Mouse (Mus musculus): ENCODE measurements around the gene Atp2c2.

Atp2c2 gene

GRCm38 (mm10) chr8:119707146-119707545 lies 7.3 kb downstream of the Atp2c2 start:
- DNase-seq (ENCODE audit: low spot score) = no peak

DNA sequence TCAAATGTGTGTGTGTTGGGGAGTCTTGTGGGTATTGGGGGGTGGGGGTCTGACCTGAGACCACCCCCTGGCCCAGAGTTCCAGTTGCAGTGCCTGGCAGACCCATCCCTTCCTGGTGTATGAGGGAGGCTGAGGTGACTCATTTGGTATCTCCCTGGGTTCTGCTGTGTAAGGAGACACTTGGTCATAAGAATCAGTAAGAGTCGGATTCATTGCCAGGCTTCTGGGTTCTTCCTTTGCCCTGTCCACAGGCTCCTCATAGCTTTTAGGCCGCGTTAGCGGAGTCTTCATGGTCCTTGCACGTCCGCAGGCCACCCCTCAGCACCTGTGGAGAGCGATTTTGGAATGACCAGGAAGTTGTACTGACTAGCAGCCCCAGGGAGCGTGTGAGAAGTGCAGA lies 8.7 kb downstream of the Atp2c2 start:
- no peak for DNase-seq (ENCODE audit: low spot score)

DNA sequence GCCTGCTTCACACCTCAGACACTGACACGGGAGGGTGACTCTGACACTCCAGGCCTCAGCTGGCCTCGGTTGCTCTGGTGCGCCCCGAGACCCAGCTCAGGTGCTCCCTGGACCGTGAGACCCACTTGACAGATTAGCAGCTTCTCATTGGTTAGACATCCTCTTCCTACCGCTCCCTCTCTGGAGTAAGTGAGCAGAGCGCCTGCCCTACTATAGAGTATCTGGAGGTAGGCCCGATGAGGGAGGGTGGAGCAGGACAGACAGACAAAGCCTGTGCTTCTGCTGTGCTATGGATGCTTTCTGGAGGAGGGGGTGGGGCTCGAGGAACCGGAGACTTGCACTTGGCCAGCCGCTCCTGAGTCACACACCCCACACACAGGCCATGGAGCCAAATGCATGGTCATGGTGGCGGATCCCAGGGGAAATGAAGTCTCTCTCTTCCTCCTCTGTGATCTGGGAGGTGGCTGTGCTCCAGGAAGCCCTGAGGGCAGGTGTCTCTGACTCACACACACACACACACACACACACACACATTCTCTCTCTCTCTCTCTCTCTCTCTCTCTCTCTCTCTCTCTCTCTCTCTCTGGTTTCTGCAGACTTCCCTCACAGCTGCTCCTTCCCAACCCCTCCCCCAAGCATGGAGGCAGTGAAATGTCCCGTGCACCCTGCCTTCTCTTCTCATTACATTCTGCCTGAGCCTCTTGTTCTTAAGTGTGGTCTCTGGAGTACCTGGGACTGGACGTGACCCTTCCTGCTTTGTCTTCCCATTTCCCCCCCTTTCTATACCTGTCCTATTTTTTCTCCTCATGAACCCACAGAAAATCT lies 9.3 kb downstream of the Atp2c2 start:
- DNase-seq (ENCODE audit: low spot score) = peak; percentile 59

DNA sequence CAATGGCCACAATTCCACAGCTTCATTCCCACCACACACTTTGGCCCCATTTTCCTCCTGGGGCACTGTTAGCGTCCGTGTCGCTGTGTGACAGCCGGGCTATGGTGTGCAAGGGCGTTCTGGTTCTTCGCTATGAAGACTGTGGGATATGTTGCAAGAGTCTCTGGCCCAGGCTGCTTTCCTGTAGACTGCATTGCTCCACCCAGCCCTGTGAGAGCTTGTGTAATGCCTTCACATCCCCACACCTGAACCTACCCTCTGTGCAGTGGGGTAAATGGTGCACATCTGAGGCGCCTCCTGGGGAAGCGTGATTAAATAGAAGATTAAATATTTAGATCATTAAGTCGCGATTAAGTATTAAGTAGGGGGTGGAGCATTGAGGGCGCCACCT lies 9.9 kb downstream of the Atp2c2 start:
- DNase-seq (ENCODE audit: low spot score) = no peak

- peak; percentile 61 for DNase-seq (ENCODE audit: low spot score)
Measured at GRCm38 (mm10) chr8:119712226-119712625, 12.4 kb downstream of the Atp2c2 start.

DNA sequence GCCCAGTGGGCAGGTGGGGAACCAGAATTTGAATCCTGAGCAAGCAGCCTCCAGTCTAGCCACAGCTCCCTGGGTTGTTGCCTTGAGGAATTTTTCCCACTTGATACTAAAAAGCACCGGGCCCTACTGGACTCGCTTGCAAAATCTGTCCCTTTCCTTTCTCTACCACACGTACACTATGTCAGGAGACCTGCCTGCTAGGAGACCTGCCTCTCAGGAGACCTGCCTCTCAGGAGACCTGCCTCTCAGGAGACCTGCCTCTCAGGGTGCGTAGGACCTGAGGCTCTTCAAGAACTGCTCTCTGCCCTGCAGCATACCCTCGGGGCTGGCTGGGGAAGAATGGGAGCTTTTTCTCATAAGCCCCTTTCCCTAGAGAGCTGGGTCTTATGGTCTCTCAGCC lies 13.6 kb downstream of the Atp2c2 start:
- DNase-seq (ENCODE audit: low spot score) = no peak

- DNase-seq (ENCODE audit: low spot score) = peak; percentile 62
Measured at GRCm38 (mm10) chr8:119715221-119715620, 15.4 kb downstream of the Atp2c2 start.

- no peak for DNase-seq (ENCODE audit: low spot score)
Measured at GRCm38 (mm10) chr8:119716730-119717299, 17.0 kb downstream of the Atp2c2 start.

DNA sequence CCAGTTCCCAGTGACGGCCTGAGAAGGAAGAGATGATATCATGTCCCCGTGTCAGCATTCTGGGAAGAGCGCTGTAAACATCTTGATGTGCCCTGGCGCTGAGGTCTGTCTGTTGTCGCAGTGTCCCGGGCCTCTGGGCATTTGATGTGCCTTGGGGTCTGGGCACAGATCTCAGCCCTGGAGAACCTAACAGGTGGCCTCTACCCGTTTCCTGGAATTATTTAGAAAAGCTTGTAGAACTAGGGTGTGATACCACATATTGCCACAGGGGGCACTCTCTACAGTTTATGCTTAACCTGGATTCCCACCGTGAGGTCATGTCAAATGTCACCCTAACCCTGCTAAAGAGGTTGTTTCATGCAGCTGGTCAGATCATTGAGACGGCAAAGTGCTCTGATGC lies 18.0 kb downstream of the Atp2c2 start:
- DNase-seq (ENCODE audit: low spot score) = no peak

GRCm38 (mm10) chr8:119719011-119719501 lies 19.2 kb downstream of the Atp2c2 start:
- no peak for DNase-seq (ENCODE audit: low spot score)

- DNase-seq (ENCODE audit: low spot score) = no peak
Measured at GRCm38 (mm10) chr8:119722348-119722747, 22.5 kb downstream of the Atp2c2 start.

DNA sequence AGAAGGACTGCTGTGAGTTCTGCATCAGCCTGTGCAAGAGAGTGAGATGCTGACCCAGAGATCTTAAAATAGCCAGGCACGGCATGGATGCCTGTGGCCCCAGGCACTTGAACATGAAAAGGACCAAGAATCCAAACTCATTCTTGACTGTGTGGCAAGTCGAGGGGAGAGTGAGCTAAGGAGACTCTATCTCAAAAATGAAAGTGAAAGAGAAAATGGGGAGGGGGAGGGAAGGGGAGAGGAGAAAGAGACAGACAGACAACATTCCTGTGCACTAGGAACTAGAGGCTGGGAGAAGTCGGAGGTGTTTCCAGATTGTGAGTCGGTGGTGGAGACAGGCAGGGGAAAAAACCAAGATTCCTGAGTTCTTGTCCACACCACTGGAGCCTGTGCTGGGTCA lies 23.9 kb downstream of the Atp2c2 start:
- no peak for DNase-seq (ENCODE audit: low spot score)

- no peak for DNase-seq (ENCODE audit: low spot score)
Measured at GRCm38 (mm10) chr8:119724596-119724995, 24.8 kb downstream of the Atp2c2 start.

GRCm38 (mm10) chr8:119727093-119727492 lies 27.3 kb downstream of the Atp2c2 start:
- DNase-seq (ENCODE audit: low spot score) = no peak

DNA sequence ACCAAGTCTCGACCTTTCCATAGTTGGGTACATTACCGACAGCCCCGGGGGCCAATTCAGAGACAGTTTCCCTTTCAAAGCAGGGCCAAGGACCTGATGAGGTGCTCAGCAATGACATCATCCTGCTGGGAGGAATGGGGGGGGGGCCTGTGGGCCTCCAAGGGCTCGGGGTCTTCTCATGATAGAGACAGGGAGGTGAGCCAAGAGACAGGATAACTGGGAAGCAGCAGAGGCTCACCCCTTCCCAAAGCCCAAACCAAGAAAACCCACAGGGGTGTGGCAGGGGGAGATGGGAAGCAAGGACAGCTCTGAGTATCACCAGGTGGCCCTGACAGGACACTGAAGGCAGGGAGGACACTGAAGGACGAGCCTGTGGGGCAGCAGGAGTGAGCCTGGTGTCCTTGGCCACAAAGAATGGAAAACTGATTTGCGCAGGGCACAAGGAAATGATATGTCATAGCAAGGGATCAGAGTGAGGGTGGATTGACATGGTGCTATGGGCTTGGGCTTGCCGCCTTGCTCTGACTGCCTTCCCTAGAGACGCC lies 28.6 kb downstream of the Atp2c2 start:
- no peak for DNase-seq (ENCODE audit: low spot score)

- DNase-seq (ENCODE audit: low spot score) = no peak
Measured at GRCm38 (mm10) chr8:119732072-119732471, 32.3 kb downstream of the Atp2c2 start.

GRCm38 (mm10) chr8:119736348-119736917 lies 36.6 kb downstream of the Atp2c2 start:
- no peak for DNase-seq (ENCODE audit: low spot score)

GRCm38 (mm10) chr8:119737093-119737900 lies 37.5 kb downstream of the Atp2c2 start:
- DNase-seq (ENCODE audit: low spot score) = no peak

DNA sequence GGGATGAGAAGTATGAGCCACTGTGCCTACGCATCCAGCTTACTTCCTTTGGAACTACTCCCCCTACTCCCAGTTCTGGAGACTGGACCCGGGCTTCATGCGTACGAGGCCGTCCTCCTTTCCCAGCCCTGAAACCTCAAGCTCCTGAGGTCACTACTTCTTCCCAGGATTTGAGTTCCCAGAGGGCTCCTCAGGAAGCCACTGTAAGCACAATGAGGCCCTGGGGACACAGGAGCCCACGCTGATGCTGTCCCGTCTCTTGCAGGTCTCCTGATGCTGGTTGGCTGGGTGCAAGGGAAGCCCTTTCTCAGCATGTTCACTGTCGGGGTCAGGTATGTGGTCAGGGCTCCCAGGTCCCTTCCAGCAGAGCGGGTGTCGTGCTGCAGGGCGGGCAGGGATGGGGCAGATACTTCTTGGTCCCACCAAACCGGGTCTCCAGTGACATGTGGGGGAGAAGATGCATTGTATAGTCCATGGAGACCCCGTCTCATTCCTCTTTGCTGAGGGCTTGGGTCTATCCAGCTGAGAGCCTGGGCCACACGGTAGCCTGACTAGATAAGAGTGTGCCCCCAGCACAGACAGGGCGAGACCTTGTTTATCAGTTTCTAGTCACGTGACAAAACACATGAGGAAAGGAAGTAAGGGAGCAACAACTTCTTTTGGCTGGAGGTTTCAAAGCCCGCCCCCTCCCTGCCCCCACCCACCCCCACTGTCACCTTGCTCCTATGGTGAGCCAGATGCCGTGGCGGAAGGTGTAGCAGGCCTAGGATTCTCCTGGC lies 38.5 kb downstream of the Atp2c2 start:
- no peak for DNase-seq (ENCODE audit: low spot score)

GRCm38 (mm10) chr8:119740634-119741033 lies 40.8 kb downstream of the Atp2c2 start:
- no peak for DNase-seq (ENCODE audit: low spot score)

DNA sequence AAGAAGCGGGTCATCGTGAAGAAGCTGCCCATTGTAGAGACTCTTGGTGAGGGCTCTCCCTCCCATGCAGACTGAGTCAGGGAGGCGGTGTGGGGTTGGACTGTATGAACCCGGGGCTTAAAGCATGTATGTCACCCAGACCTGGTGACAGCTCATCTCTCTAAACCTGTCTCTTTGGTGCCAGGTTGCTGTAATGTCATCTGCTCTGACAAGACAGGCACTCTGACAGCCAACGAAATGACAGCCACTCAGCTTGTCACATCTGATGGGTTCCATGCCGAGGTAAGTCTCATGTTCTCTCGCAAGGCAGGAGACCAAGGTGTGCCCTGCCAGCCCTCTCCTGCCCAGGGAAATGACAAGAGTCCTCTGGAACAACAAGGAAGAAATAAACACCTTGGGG lies 42.6 kb downstream of the Atp2c2 start:
- DNase-seq (ENCODE audit: low spot score) = no peak

All from urinary bladder, postnatal 14 days (tissue).